Mouse (Mus musculus) lung, adult 2 months (tissue): ENCODE data around the gene Gtf2ird1. TPM values are rescaled to one million over a fixed set of nuclear protein-coding genes. Genes with fewer than 3 reads are reported as not detected.

Experiments used
- DNase-seq: peaks from one replicate; pipeline ENCODE4 v3.0.0; 2022
- H3K4me1 ChIP-seq: fragments of 200-500 bp; 2 replicates; pipeline ENCODE4 v1.6.1; 2011; ENCODE audit warnings: low read length; ENCODE audit not compliant: control insufficient read depth, insufficient read depth
- H3K4me3 ChIP-seq: fragments of 200-500 bp; replicated peaks from 2 replicates; pipeline ENCODE3; 2011; ENCODE audit warnings: low read depth, mild to moderate bottlenecking, control low read depth, low read length; ENCODE audit errors: extremely low read depth
- CTCF ChIP-seq: fragments of 200-500 bp; IDR thresholded peaks from 2 replicates; pipeline ENCODE4 v1.5.1; 2011; ENCODE audit warnings: mild to moderate bottlenecking, low read length, control low read depth; ENCODE audit not compliant: insufficient read depth
- POLR2A ChIP-seq: fragments of 200-500 bp; IDR thresholded peaks from 2 replicates; pipeline ENCODE4 v1.6.1; 2011; ENCODE audit warnings: low read depth, mild to moderate bottlenecking, control low read depth, low read length, borderline replicate concordance; ENCODE audit errors: extremely low read depth
- WGBS: fragments of 180-500 bp; shearing (Covaris S2); methylation state at CpG from one replicate; pipeline ENCODE4 v1.1.7; 2018; 5-methylcytosine and 5-hydroxymethylcytosine counted together
- polyA plus RNA-seq: library from polyadenylated mRNA; depleted of rRNA; stranded (reverse); fragments of >200 nt; gene quantifications from 2 replicates; pipeline ENCODE4 v1.2.3, GENCODE M21; 2012

The Gtf2ird1 gene
- polyA plus RNA-seq, 1 experiment: 23.4 TPM

GRCm38 (mm10) chr5:134316721-134317120 lies 139.8 kb downstream of the Gtf2ird1 start:
- H3K4me1 ChIP-seq: peaks cover 3% of the 10 kb centered on the region; the same call in 1 of the 2 replicates
- 50% methylated on average over 7 of the region's 7 CpGs for WGBS
- no peak for DNase-seq
- TF ChIP-seq CTCF: no peak
- no peak for TF ChIP-seq POLR2A
- no peak overlapping the region for H3K4me3 ChIP-seq

- DNase-seq: peak; percentile 53
- TF ChIP-seq CTCF (no peak), POLR2A (0 out of 2 replicates have a peak, but pooled peaks have one; percentile 9)
- WGBS: 3% methylated on average over 25 of the region's 25 CpGs
These were observed 140.7 kb downstream of the Gtf2ird1 start for GRCm38 (mm10) chr5:134315623-134316350.

GRCm38 (mm10) chr5:134314688-134315622 lies 141.6 kb downstream of the Gtf2ird1 start, which contains the start of gene Gtf2i:
TSS of gene Gtf2i (minus strand) at chr5:134314760.
- H3K4me1 ChIP-seq: peaks cover 3% of the 10 kb centered on the region
- peak within 1 kb of the TSS; percentile 95 for H3K4me3 ChIP-seq
- DNase-seq: peak; percentile 89
- WGBS: under 1% methylated on average over 40 of the region's 40 CpGs
- TF ChIP-seq POLR2A (no peak; the same call in 1 of the 2 replicates), CTCF (no peak)

More at GRCm38 (mm10) chr5:134315623-134316350, 140.7 kb downstream of the Gtf2ird1 start:
- peaks cover 3% of the 10 kb centered on the region for H3K4me1 ChIP-seq
- H3K4me3 ChIP-seq: peak overlapping the region; percentile 67

GRCm38 (mm10) chr5:134314068-134314674 lies 142.3 kb downstream of the Gtf2ird1 start:
- WGBS: 1% methylated on average over 40 of the region's 64 CpGs
- TF ChIP-seq POLR2A: no peak
- TF ChIP-seq CTCF: no peak
- Histone ChIP-seq H3K4me1 (peaks cover 3% of the 10 kb centered on the region), H3K4me3 (peak overlapping the region; percentile 95)
- DNase-seq: peak; percentile 59

- peak; percentile 79; the same call in 1 of the 2 replicates for TF ChIP-seq POLR2A
- no peak for TF ChIP-seq CTCF
- H3K4me1 ChIP-seq: peaks cover 3% of the 10 kb centered on the region
- H3K4me3 ChIP-seq: peak overlapping the region; percentile 95
- peak; percentile 93 for DNase-seq
- under 1% methylated on average over 57 of the region's 68 CpGs for WGBS
These were observed 143.0 kb downstream of the Gtf2ird1 start for GRCm38 (mm10) chr5:134313451-134314067.

- Histone ChIP-seq H3K4me1 (peaks cover 6% of the 10 kb centered on the region), H3K4me3 (peak overlapping the region; percentile 95)
- no peak for DNase-seq
- 4% methylated on average over 19 of the region's 19 CpGs for WGBS
- no peak for TF ChIP-seq CTCF
- no peak for TF ChIP-seq POLR2A
These were observed 143.6 kb downstream of the Gtf2ird1 start for GRCm38 (mm10) chr5:134312691-134313450.

GRCm38 (mm10) chr5:134311894-134312411 lies 144.6 kb downstream of the Gtf2ird1 start:
- H3K4me1 ChIP-seq: peaks cover 10% of the 10 kb centered on the region
- TF ChIP-seq POLR2A (no peak), CTCF (no peak)
- 54% methylated on average over 6 of the region's 6 CpGs for WGBS
- no peak for DNase-seq
- H3K4me3 ChIP-seq: no peak overlapping the region

- DNase-seq: no peak
- no peak overlapping the region for H3K4me3 ChIP-seq
- 86% methylated on average over 9 of the region's 9 CpGs for WGBS
- peaks cover 10% of the 10 kb centered on the region for H3K4me1 ChIP-seq
- TF ChIP-seq POLR2A: no peak
- no peak for TF ChIP-seq CTCF
These were observed 146.3 kb downstream of the Gtf2ird1 start for GRCm38 (mm10) chr5:134310201-134310600.
